Mouse (Mus musculus) thymus, adult 2 months (tissue): Measurements from ENCODE around the gene Grip1. TPM values are rescaled to one million over a fixed set of nuclear protein-coding genes. Genes with fewer than 3 reads are reported as not detected.

Experiments used
- DNase-seq: peaks from one replicate; pipeline ENCODE4 v3.0.0; 2021
- H3K27ac ChIP-seq: fragments of 200-500 bp; 2 replicates; pipeline ENCODE4 v1.5.1; 2012; ENCODE audit warnings: low read length, control low read depth; ENCODE audit not compliant: control insufficient read depth, insufficient read depth
- H3K27me3 ChIP-seq: fragments of 200-500 bp; 2 replicates; pipeline ENCODE4 v1.6.1; 2012; ENCODE audit warnings: mild to moderate bottlenecking, low read length, moderate library complexity, mixed read lengths; ENCODE audit not compliant: control insufficient read depth, insufficient read depth
- H3K36me3 ChIP-seq: fragments of 200-500 bp; 2 replicates; pipeline ENCODE4 v1.6.1; 2012; ENCODE audit warnings: mild to moderate bottlenecking, low read length, moderate library complexity; ENCODE audit not compliant: control insufficient read depth, insufficient read depth
- H3K4me1 ChIP-seq: fragments of 200-500 bp; replicated peaks from 2 replicates; pipeline ENCODE4 v1.6.1; 2012; ENCODE audit warnings: low read length; ENCODE audit not compliant: control insufficient read depth, insufficient read depth
- H3K4me3 ChIP-seq: fragments of 200-500 bp; 2 replicates; pipeline ENCODE4 v1.5.1; 2012; ENCODE audit warnings: mild to moderate bottlenecking, low read length, control low read depth, moderate library complexity; ENCODE audit not compliant: control insufficient read depth, insufficient read depth
- CTCF ChIP-seq: fragments of 200-500 bp; IDR thresholded peaks from 2 replicates; pipeline ENCODE4 v1.5.1; 2012; ENCODE audit warnings: mild to moderate bottlenecking, control low read depth, low read length, moderate library complexity, borderline replicate concordance; ENCODE audit not compliant: control insufficient read depth, poor library complexity, insufficient read depth; ENCODE audit errors: extremely low read depth
- POLR2A ChIP-seq: fragments of 200-500 bp; IDR thresholded peaks from 2 replicates; pipeline ENCODE4 v1.6.1; 2012; ENCODE audit warnings: mild to moderate bottlenecking, low read length, control low read depth, moderate library complexity; ENCODE audit not compliant: control insufficient read depth, poor library complexity, insufficient read depth; ENCODE audit errors: extremely low read depth
- WGBS: fragments of 180-500 bp; shearing (Covaris S2); methylation state at CpG from one replicate; pipeline ENCODE4 v1.1.7; 2018; 5-methylcytosine and 5-hydroxymethylcytosine counted together
- polyA plus RNA-seq: library from polyadenylated mRNA; depleted of rRNA; stranded (reverse); fragments of >200 nt; gene quantifications from 2 replicates; pipeline ENCODE4 v1.2.3, GENCODE M21; 2012

The Grip1 gene
- polyA plus RNA-seq, 1 experiment: 0.47 TPM

DNA sequence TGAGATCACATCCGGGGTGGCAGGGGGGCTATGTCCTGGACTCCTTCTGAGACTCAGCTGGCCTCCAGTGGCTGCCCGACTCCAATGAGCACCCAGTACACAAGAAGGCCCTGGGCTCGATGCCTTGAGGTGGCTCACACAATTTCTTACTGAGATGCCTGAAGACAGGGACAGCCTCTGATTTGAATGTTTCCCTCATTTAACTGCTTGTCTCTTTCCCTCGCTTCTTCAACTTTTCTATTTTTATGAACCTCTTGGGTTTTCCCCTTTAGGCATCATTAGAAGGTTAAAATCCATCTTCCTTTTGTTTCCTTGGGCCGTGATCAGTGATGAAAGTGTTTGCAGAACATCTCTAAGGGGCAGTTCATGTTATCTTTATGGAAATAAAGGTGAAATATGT lies 354.8 kb downstream of the Grip1 start:
- Histone ChIP-seq H3K4me3 (no peak overlapping the region), H3K4me1 (no peaks in the 10 kb centered on the region), H3K27ac (no peak overlapping the region), H3K27me3 (no peaks in the 10 kb centered on the region), H3K36me3 (no peaks in the 10 kb centered on the region)
- no peak for TF ChIP-seq POLR2A
- TF ChIP-seq CTCF: no peak
- no peak for DNase-seq
- WGBS: 94% methylated on average over 5 of the region's 5 CpGs

DNA sequence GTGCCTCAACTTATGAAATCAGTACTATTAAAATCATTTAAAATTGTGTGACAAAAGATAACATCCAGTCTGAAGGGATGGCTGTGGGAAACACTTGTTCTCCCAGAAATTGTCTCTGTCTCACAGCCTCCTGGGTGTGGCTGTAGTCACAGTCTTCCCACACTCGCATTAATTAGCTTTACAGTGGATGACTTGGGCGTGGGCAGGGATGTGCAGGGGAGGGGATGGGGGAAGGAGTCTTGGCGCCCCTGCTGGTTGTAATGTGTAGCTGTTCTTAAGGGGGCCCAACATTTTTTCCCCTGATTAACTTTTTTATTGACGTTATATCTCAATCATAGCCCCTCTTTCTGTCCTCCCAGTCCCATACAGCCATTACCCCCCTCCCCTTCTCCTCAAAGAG lies 360.5 kb downstream of the Grip1 start:
- H3K27ac ChIP-seq: no peak overlapping the region
- TF ChIP-seq CTCF (no peak), POLR2A (no peak)
- DNase-seq: no peak
- no peak overlapping the region for H3K4me3 ChIP-seq
- WGBS: 91% methylated on average over 4 of the region's 4 CpGs
- no peaks in the 10 kb centered on the region for H3K4me1 ChIP-seq
- H3K36me3 ChIP-seq: no peaks in the 10 kb centered on the region
- no peaks in the 10 kb centered on the region for H3K27me3 ChIP-seq

DNA sequence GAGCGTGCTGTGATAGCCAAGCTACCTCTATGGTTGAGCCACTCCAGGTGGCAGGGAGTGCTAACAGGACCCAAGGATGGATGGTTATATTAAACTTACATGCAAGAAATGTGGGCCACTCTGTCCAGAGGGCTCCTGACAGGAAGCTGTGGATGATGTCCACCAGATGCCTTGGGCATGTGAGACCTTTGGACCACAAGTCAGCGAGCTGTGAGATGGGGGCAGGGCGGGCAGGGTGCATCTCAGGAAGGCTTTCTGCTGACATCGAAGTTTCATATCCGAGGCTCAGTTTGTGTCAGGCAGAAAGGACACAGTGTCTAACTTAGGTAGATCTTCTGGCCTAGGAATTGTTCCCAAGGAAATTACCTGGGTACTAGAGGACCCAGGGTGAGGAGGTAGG lies 362.4 kb downstream of the Grip1 start:
- Histone ChIP-seq H3K4me1 (no peaks in the 10 kb centered on the region), H3K36me3 (no peaks in the 10 kb centered on the region), H3K27me3 (no peaks in the 10 kb centered on the region), H3K4me3 (no peak overlapping the region), H3K27ac (no peak overlapping the region)
- WGBS: 83% methylated on average over 5 of the region's 5 CpGs
- TF ChIP-seq CTCF: no peak
- no peak for TF ChIP-seq POLR2A
- no peak for DNase-seq

DNA sequence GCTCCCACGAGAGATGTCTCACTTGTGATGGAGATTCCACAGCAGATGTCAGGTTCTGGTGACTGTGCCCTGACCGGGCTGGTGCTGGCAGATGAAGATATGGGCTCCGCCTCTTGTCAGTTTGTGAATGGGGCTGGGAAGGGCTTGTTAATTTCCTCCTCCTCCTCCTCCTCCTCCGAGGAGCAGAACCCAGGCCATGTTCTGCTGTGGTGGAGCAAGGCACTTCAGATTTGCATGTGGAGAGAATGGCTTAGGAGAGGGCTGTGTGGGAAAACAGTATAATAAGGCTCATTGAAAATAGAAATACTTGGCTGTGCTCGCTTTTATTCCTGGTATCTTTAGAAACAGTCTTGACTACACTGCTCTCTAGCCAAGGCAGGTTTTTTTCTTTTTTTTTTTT lies 364.8 kb downstream of the Grip1 start:
- Histone ChIP-seq H3K27ac (no peak overlapping the region), H3K4me1 (no peaks in the 10 kb centered on the region), H3K27me3 (no peaks in the 10 kb centered on the region), H3K4me3 (no peak overlapping the region), H3K36me3 (no peaks in the 10 kb centered on the region)
- 60% methylated on average over 5 of the region's 5 CpGs for WGBS
- DNase-seq: no peak
- TF ChIP-seq POLR2A (no peak), CTCF (no peak)

DNA sequence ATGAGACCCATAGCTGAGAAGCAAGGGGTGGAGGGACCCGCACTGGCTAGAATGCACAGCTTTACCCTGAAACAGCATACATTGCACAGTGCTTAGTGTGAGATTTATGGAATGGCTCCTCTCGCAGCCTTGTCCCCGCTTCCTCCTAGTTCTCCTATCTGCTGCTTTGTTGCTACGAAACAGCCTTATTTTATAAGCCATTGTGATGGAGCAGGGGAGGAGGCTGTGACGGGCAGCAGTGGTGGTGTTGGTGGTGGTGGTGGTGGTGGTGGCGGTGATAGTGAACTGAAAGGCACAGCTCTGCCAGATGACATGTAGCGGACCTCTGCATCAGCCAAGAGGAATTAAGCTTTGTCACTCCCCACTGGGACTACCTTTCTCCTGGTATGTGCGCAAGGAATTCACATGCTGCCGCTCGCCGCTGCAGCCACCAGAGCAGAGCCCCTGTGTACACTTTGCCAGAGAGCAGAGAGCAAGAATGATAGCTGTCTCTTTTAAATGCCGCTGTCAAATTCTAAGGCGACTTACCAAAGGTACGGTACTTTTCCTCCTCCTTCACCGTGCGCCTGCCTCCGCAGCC lies 365.6 kb downstream of the Grip1 start:
- H3K27ac ChIP-seq: no peak overlapping the region
- DNase-seq: no peak
- no peak for TF ChIP-seq CTCF
- TF ChIP-seq POLR2A: no peak
- no peak overlapping the region for H3K4me3 ChIP-seq
- H3K4me1 ChIP-seq: no peaks in the 10 kb centered on the region
- WGBS: 65% methylated on average over 17 of the region's 17 CpGs
- no peaks in the 10 kb centered on the region for H3K27me3 ChIP-seq
- no peaks in the 10 kb centered on the region for H3K36me3 ChIP-seq

DNA sequence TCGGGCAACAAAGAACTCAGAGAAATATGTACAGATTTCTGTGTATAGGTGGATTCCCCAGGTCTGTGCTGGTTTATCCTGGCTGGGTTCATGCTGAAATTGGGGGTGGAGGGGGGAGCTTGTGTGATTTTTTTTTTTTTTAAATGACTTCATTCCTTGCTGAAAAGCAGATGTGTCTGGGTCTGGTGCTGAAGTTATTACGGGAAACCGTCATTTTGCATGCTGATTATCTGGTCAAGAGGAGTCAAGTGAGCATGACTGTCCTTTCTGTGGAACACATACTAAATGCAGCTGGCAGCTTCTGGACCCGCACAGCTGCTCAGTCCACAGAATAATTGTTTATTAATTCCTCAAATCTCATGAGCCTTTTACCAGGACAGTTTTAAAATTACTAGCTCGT lies 366.1 kb downstream of the Grip1 start:
- Histone ChIP-seq H3K27ac (no peak overlapping the region), H3K4me1 (no peaks in the 10 kb centered on the region), H3K27me3 (no peaks in the 10 kb centered on the region), H3K4me3 (no peak overlapping the region), H3K36me3 (no peaks in the 10 kb centered on the region)
- TF ChIP-seq CTCF (no peak), POLR2A (no peak)
- no peak for DNase-seq
- WGBS: 77% methylated on average over 5 of the region's 5 CpGs

DNA sequence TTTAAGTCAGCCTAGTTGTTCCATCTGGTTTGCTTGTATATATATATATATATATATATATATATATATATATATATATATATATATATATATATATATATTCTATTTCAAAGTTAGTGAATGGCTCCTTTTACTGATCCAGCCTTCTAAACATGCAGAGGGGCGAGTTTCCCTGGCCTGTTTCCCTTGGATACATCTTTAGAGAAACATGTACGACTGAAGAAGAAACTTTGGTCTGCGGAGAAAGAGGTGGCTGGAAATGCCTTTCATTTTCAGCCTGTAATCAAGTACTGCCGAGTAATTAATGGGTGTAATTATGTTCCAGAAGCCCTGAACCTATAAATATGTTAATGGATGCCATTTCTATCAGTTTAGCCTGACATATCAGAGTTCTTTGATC lies 366.8 kb downstream of the Grip1 start:
- no peak overlapping the region for H3K27ac ChIP-seq
- no peak for DNase-seq
- 84% methylated on average over 4 of the region's 4 CpGs for WGBS
- no peaks in the 10 kb centered on the region for H3K36me3 ChIP-seq
- TF ChIP-seq POLR2A (no peak), CTCF (no peak)
- H3K27me3 ChIP-seq: no peaks in the 10 kb centered on the region
- no peaks in the 10 kb centered on the region for H3K4me1 ChIP-seq
- no peak overlapping the region for H3K4me3 ChIP-seq
